Mouse (Mus musculus): ENCODE results near the gene Hypk. TPM values are rescaled to one million over a fixed set of nuclear protein-coding genes. Genes with fewer than 3 reads are reported as not detected.

Gene Hypk
- 7.7 and 8.9 TPM in 2 replicates for polyA plus RNA-seq (2012; rRNA removed)

DNA sequence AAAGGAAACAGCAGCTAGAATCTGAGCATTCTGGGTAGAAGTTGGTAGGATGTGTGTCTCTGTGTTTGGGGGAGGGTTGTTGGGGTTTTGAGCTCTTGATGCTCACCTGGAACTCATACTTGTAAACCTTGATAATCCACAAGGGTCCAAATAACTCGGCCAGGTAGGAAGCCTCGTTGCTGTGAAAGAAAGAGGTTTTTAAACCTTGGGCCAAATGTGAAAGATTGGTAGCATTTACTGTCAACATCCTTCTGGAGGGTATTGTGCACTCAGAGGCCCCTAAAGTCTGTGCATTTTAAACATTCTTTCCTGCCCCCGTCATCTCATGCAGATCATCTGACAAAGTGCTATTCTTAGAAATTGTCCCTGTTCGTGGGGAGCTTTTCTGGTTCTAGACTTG, at the start of gene Hypk:
TSS of gene Hypk (plus strand) at position 301 of the 400 bp plus-strand sequence.
- Histone ChIP-seq H3K4me1 (replicated peaks; ENCODE audit: control insufficient read depth, insufficient read depth, low read length) (peaks cover 11% of the 10 kb centered on the region), H3K36me3 (ENCODE audit: control insufficient read depth, insufficient read depth, low read length) (no peaks in the 10 kb centered on the region), H3K27me3 (ENCODE audit: control insufficient read depth, insufficient read depth, low read length) (no peaks in the 10 kb centered on the region), H3K4me3 (ENCODE audit: control insufficient read depth, insufficient read depth, low read length) (no peak within 1 kb of the TSS), H3K27ac (ENCODE audit: control insufficient read depth, insufficient read depth, low read length) (no peak within 1 kb of the TSS)
- 83% methylated on average over 4 of the region's 4 CpGs for WGBS
- TF ChIP-seq POLR2A (IDR thresholded peaks at IDR 0.05; ENCODE audit: control insufficient read depth, extremely low read depth, insufficient read depth, low read length, poor library complexity) (no peak), CTCF (IDR thresholded peaks at IDR 0.05; ENCODE audit: borderline replicate concordance, control insufficient read depth, extremely low read depth, insufficient read depth, low read length, poor library complexity) (no peak)
- no peak for DNase-seq

DNA sequence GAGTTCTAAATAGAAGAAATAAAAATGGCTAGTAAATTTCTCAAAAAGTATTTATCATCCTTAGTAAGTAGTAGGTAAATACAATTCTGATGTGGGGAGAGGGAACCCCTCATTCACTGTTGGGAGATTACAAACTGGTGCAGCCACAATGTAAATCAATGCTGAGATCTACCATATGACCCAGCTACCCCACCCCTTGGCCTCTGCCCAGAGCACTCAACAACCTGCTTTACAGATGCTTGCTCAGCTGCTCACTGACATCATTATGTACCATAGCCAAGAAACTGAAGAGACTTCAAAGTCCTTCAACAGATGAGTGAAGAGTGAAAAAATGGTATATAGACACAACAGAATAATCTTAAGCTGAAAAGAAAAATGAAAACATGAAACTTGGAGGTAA, 49.8 kb upstream of the Hypk start:
- Histone ChIP-seq H3K4me3 (ENCODE audit: control insufficient read depth, insufficient read depth, low read length) (no peak overlapping the region), H3K27me3 (ENCODE audit: control insufficient read depth, insufficient read depth, low read length) (no peaks in the 10 kb centered on the region), H3K27ac (ENCODE audit: control insufficient read depth, insufficient read depth, low read length) (no peak overlapping the region), H3K4me1 (replicated peaks; ENCODE audit: control insufficient read depth, insufficient read depth, low read length) (no peaks in the 10 kb centered on the region), H3K36me3 (ENCODE audit: control insufficient read depth, insufficient read depth, low read length) (no peaks in the 10 kb centered on the region)
- no peak for DNase-seq
- TF ChIP-seq CTCF (IDR thresholded peaks at IDR 0.05; ENCODE audit: borderline replicate concordance, control insufficient read depth, extremely low read depth, insufficient read depth, low read length, poor library complexity): no peak
- no peak for TF ChIP-seq POLR2A (IDR thresholded peaks at IDR 0.05; ENCODE audit: control insufficient read depth, extremely low read depth, insufficient read depth, low read length, poor library complexity)

DNA sequence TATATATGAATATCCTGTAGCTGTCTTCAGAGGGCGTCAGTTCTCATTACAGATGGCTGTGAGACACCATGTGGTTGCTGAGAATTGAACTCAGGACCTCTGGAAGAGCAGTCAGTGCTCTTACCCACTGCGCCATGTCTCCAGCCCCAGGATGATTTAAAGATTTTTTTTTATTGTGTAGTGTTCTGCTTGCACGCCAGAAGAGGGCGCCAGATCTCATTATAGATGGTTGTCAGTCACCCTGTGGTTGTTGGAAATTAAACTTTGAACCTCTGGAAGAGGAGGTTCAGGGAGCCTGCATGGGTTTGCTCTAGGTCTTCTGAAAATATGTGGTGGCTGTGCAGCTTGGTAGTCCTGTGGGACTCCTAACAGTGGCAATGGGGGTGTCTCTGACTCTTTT, 44.9 kb upstream of the Hypk start:
- Histone ChIP-seq H3K4me1 (replicated peaks; ENCODE audit: control insufficient read depth, insufficient read depth, low read length) (peaks cover 3% of the 10 kb centered on the region), H3K36me3 (ENCODE audit: control insufficient read depth, insufficient read depth, low read length) (no peaks in the 10 kb centered on the region), H3K27ac (ENCODE audit: control insufficient read depth, insufficient read depth, low read length) (no peak overlapping the region), H3K4me3 (ENCODE audit: control insufficient read depth, insufficient read depth, low read length) (no peak overlapping the region), H3K27me3 (ENCODE audit: control insufficient read depth, insufficient read depth, low read length) (no peaks in the 10 kb centered on the region)
- TF ChIP-seq POLR2A (IDR thresholded peaks at IDR 0.05; ENCODE audit: control insufficient read depth, extremely low read depth, insufficient read depth, low read length, poor library complexity) (no peak), CTCF (IDR thresholded peaks at IDR 0.05; ENCODE audit: borderline replicate concordance, control insufficient read depth, extremely low read depth, insufficient read depth, low read length, poor library complexity) (no peak)
- WGBS: 42% methylated on average over 4 of the region's 4 CpGs
- peak; percentile 60 for DNase-seq

DNA sequence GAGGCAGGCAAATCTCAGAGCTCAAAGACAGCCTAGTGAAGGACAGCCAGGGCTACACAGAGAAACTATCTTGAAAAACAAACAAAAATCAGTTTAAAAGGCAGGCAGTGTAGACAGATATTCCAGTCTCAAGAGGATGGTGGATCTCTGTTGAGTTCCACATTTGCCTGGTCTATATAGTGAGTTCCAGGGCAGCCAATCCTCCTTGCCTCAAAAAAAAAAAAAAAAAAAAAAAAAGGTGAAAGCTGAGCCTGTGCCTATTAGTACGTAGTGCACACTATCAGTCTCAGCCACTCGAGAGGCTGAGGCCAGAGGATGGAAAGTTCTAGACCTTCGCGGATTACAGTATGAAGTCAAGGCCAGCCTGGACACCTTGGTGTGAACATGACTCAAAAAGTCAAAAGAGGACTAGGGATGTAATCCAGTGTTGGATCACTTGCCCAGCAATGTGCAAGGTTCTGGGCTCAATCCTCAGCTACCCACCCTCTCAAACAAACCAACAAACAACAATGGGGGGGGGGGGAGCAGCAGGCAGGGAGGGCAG, 40.2 kb upstream of the Hypk start:
- 11% methylated on average over 4 of the region's 4 CpGs for WGBS
- H3K4me3 ChIP-seq (ENCODE audit: control insufficient read depth, insufficient read depth, low read length): peak overlapping the region; percentile 75
- TF ChIP-seq POLR2A (IDR thresholded peaks at IDR 0.05; ENCODE audit: control insufficient read depth, extremely low read depth, insufficient read depth, low read length, poor library complexity): no peak
- no peak for TF ChIP-seq CTCF (IDR thresholded peaks at IDR 0.05; ENCODE audit: borderline replicate concordance, control insufficient read depth, extremely low read depth, insufficient read depth, low read length, poor library complexity)
- no peaks in the 10 kb centered on the region for H3K27me3 ChIP-seq (ENCODE audit: control insufficient read depth, insufficient read depth, low read length)
- peaks cover 7% of the 10 kb centered on the region for H3K4me1 ChIP-seq (replicated peaks; ENCODE audit: control insufficient read depth, insufficient read depth, low read length)
- no peaks in the 10 kb centered on the region for H3K36me3 ChIP-seq (ENCODE audit: control insufficient read depth, insufficient read depth, low read length)
- no peak for DNase-seq
- peak overlapping the region; percentile 62 for H3K27ac ChIP-seq (ENCODE audit: control insufficient read depth, insufficient read depth, low read length)

DNA sequence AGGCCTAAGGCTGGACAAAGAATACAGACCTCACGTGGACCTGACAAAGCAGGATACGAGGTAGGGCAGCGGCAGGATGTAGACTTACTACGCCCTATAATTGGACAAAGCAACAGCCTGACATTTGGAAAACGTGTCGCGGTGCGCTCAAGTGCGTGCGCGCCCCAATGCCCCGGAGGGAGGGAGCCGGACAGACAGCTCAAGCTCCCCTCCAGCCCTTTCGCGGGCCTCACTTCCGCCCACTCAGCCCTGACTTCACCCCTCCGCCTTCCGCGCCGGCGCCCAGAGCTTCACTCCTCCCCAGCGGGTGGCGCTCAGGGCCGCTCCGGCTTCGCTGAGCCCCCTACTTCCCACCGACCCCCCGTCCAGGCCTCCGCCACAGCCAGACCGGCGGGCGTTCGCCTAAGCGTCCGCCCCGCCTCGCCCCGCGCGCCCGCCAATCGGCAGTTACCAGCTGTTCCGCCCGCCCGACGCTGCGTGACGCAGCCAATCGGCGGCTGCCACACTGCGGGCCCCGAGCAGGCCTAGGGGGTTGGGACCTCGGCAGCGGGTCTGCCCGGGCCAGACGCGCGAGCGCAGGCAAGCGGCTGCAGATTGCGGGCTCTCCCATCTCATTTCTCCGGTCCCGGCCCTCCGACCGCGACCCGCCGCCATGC, 39.6 kb upstream of the Hypk start, which contains the start of the genes Pdia3 and Catsper2:
TSS of gene Pdia3 (plus strand) at position 389 of the 656 bp plus-strand sequence.
TSS of gene Catsper2 (minus strand) at position 406 of the 656 bp plus-strand sequence.
- WGBS: under 1% methylated on average over 68 of the region's 68 CpGs
- Histone ChIP-seq H3K4me3 (ENCODE audit: control insufficient read depth, insufficient read depth, low read length) (peak within 1 kb of the TSS; percentile 87), H3K27ac (ENCODE audit: control insufficient read depth, insufficient read depth, low read length) (peak within 1 kb of the TSS; percentile 62), H3K36me3 (ENCODE audit: control insufficient read depth, insufficient read depth, low read length) (peaks cover 2% of the 10 kb centered on the region; the same call in 1 of the 2 replicates), H3K27me3 (ENCODE audit: control insufficient read depth, insufficient read depth, low read length) (no peaks in the 10 kb centered on the region), H3K4me1 (replicated peaks; ENCODE audit: control insufficient read depth, insufficient read depth, low read length) (peaks cover 7% of the 10 kb centered on the region)
- DNase-seq: peak; percentile 95
- TF ChIP-seq CTCF (IDR thresholded peaks at IDR 0.05; ENCODE audit: borderline replicate concordance, control insufficient read depth, extremely low read depth, insufficient read depth, low read length, poor library complexity) (peak; percentile 49; the same call in 1 of the 2 replicates), POLR2A (IDR thresholded peaks at IDR 0.05; ENCODE audit: control insufficient read depth, extremely low read depth, insufficient read depth, low read length, poor library complexity) (peak; percentile 97)

DNA sequence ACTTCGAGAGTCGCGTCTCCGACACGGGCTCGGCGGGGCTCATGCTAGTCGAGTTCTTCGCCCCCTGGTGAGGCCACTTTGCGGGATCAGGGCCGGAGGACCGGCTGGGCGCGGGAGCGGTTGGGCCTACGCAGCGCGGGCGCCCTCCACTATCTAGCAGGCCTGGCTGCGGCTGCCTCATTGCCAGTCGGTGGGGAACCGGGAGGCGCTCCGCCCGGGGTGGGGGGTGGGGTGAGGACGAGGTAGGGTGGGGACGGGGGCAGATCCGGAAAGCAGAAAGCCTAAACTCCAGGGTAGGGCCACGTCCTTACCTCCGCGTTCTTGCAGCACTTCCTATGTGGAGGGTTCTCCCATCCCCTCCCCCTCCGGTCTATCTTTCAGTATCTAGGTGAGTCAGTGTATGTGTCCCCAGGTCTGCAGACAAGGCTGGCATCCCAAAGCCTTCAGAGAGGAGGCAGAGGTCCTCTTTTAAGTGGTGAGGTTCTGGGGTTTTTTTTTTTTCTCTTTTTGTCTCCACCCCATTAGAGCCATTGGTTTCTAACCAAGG, 38.9 kb upstream of the Hypk start:
- 1% methylated on average over 32 of the region's 32 CpGs for WGBS
- TF ChIP-seq POLR2A (IDR thresholded peaks at IDR 0.05; ENCODE audit: control insufficient read depth, extremely low read depth, insufficient read depth, low read length, poor library complexity) (no peak), CTCF (IDR thresholded peaks at IDR 0.05; ENCODE audit: borderline replicate concordance, control insufficient read depth, extremely low read depth, insufficient read depth, low read length, poor library complexity) (no peak)
- Histone ChIP-seq H3K36me3 (ENCODE audit: control insufficient read depth, insufficient read depth, low read length) (peaks cover 9% of the 10 kb centered on the region; the same call in 1 of the 2 replicates), H3K27me3 (ENCODE audit: control insufficient read depth, insufficient read depth, low read length) (no peaks in the 10 kb centered on the region), H3K4me1 (replicated peaks; ENCODE audit: control insufficient read depth, insufficient read depth, low read length) (peaks cover 7% of the 10 kb centered on the region), H3K4me3 (ENCODE audit: control insufficient read depth, insufficient read depth, low read length) (peak overlapping the region; percentile 87), H3K27ac (ENCODE audit: control insufficient read depth, insufficient read depth, low read length) (peak overlapping the region; percentile 55)
- DNase-seq: peak; percentile 52

All from thymus, adult 2 months (tissue).